1 mouse cellular context compared by ENCODE assay signal in genomic region chr10:128972841-128973240, GRCm38 (mm10).
TF ChIP-seq lines count a peak whose summit lies in the region.

No protein-coding gene starts in this region.

TF ChIP-seq in MEL, 35 proteins besides CTCF, POLR2A, EP300 and RAD21:
- TF ChIP-seq USF1 (IDR thresholded peaks at IDR 0.05; ENCODE audit: low read depth, low read length) (peak; percentile 19; the same call in 1 of the 2 replicates), SMC3 (IDR thresholded peaks at IDR 0.05; ENCODE audit: low read depth, low read length) (no peak)
